Mouse (Mus musculus) intestine, postnatal 0 days (tissue): ENCODE measurements at regions not wholly inside any gene's neighbourhood (a gene's known extent, or its start where the extent isn't known, plus 50 kb on each side); places are given as distances from the start of the nearest gene placed in this dataset.

Experiments
- ATAC-seq: fragments of 200-750 bp; cut with Nextera tagmentation; 2 replicates; pipeline ENCODE4 v1.8.0; 2017; ENCODE audit warnings: mild to moderate bottlenecking, moderate TSS enrichment, moderate library complexity
- H3K27ac ChIP-seq: fragments of 300-500 bp; sonication (generic); 2 replicates; pipeline ENCODE4 v1.5.1; 2014; ENCODE audit warnings: mild to moderate bottlenecking, low read depth, low read length, moderate library complexity
- H3K27me3 ChIP-seq: fragments of 300-500 bp; sonication (generic); replicated peaks from 2 replicates; pipeline ENCODE4 v1.6.1; 2014; ENCODE audit warnings: low read length, mixed read lengths; ENCODE audit not compliant: control insufficient read depth, insufficient read depth
- H3K36me3 ChIP-seq: fragments of 300-500 bp; sonication (generic); 2 replicates; pipeline ENCODE4 v1.6.1; 2014; ENCODE audit warnings: mild to moderate bottlenecking, moderate library complexity; ENCODE audit not compliant: control insufficient read depth, insufficient read depth
- H3K4me1 ChIP-seq: fragments of 300-500 bp; sonication (generic); replicated peaks from 2 replicates; pipeline ENCODE4 v1.6.1; 2014; ENCODE audit warnings: antibody characterized with exemption, low read length, mixed read lengths; ENCODE audit not compliant: control insufficient read depth, insufficient read depth
- H3K4me2 ChIP-seq: fragments of 300-500 bp; sonication (generic); replicated peaks from 2 replicates; pipeline ENCODE4 v1.6.1; 2014; ENCODE audit warnings: low read depth, mild to moderate bottlenecking, moderate library complexity
- H3K4me3 ChIP-seq: fragments of 300-500 bp; sonication (generic); 2 replicates; pipeline ENCODE4 v1.5.1; 2014; ENCODE audit warnings: low read depth, low read length
- H3K9ac ChIP-seq: fragments of 300-500 bp; sonication (generic); 2 replicates; pipeline ENCODE4 v1.6.1; 2014; ENCODE audit warnings: mild to moderate bottlenecking, low read depth, low read length
- H3K9me3 ChIP-seq: fragments of 300-500 bp; sonication (generic); 2 replicates; pipeline ENCODE4 v1.6.1; 2016; ENCODE audit warnings: mixed run types; ENCODE audit not compliant: control insufficient read depth
- CTCF ChIP-seq: sonication (generic); IDR thresholded peaks from 2 replicates; pipeline ENCODE4 v1.5.1; 2016; ENCODE audit warnings: low read depth, mild to moderate bottlenecking, control low read depth, antibody characterized with exemption, moderate library complexity
- WGBS: fragments of 180-500 bp; shearing (Covaris S2); extraction: QIAGEN DNeasy Blood & Tissue Kit; methylation state at CpG from one replicate; pipeline ENCODE4 v1.1.7; 2014; 5-methylcytosine and 5-hydroxymethylcytosine counted together

- no peak overlapping the region for H3K9ac ChIP-seq
- ATAC-seq: no peak
- no peak overlapping the region for H3K4me3 ChIP-seq
- no peaks in the 10 kb centered on the region for H3K9me3 ChIP-seq
- TF ChIP-seq CTCF: no peak
- H3K27me3 ChIP-seq: no peaks in the 10 kb centered on the region
- no peaks in the 10 kb centered on the region for H3K4me1 ChIP-seq
- H3K36me3 ChIP-seq: no peaks in the 10 kb centered on the region
- H3K27ac ChIP-seq: no peak overlapping the region
- no peak overlapping the region for H3K4me2 ChIP-seq
- WGBS: 87% methylated on average over 3 of the region's 3 CpGs
Observed at GRCm38 (mm10) chr4:45746451-45746850, 52.4 kb upstream of the Aldh1b1 start.

- Histone ChIP-seq H3K27me3 (no peaks in the 10 kb centered on the region), H3K4me3 (no peak overlapping the region), H3K36me3 (no peaks in the 10 kb centered on the region), H3K4me2 (no peak overlapping the region), H3K9ac (no peak overlapping the region), H3K27ac (no peak overlapping the region), H3K4me1 (no peaks in the 10 kb centered on the region), H3K9me3 (no peaks in the 10 kb centered on the region)
- no peak for TF ChIP-seq CTCF
- 61% methylated on average over 9 of the region's 9 CpGs for WGBS
- no peak for ATAC-seq
Observed at GRCm38 (mm10) chr4:45745746-45746145, 53.1 kb upstream of the Aldh1b1 start.

- Histone ChIP-seq H3K36me3 (no peaks in the 10 kb centered on the region), H3K27ac (no peak overlapping the region)
- no peak for TF ChIP-seq CTCF
Observed at GRCm38 (mm10) chr4:45744849-45745407, 53.9 kb upstream of the Aldh1b1 start.

GRCm38 (mm10) chr4:45740779-45741365 is 58.0 kb upstream of the Aldh1b1 start:
- no peaks in the 10 kb centered on the region for H3K4me1 ChIP-seq
- no peaks in the 10 kb centered on the region for H3K36me3 ChIP-seq
- no peak overlapping the region for H3K9ac ChIP-seq
- WGBS: 89% methylated on average over 12 of the region's 12 CpGs
- no peak overlapping the region for H3K4me3 ChIP-seq
- ATAC-seq: no peak
- no peak overlapping the region for H3K4me2 ChIP-seq
- no peaks in the 10 kb centered on the region for H3K9me3 ChIP-seq
- H3K27ac ChIP-seq: no peak overlapping the region
- H3K27me3 ChIP-seq: no peaks in the 10 kb centered on the region
- no peak for TF ChIP-seq CTCF

More at GRCm38 (mm10) chr4:45744849-45745407, 53.9 kb upstream of the Aldh1b1 start:
- Histone ChIP-seq H3K9ac (no peak overlapping the region), H3K4me3 (no peak overlapping the region), H3K27me3 (no peaks in the 10 kb centered on the region), H3K4me1 (no peaks in the 10 kb centered on the region), H3K9me3 (no peaks in the 10 kb centered on the region), H3K4me2 (no peak overlapping the region)
- no peak for ATAC-seq
- 87% methylated on average over 4 of the region's 4 CpGs for WGBS

GRCm38 (mm10) chr4:45740319-45740718 is 58.5 kb upstream of the Aldh1b1 start:
- no peaks in the 10 kb centered on the region for H3K4me1 ChIP-seq

GRCm38 (mm10) chr4:45739696-45740095 is 59.1 kb upstream of the Aldh1b1 start:
- Histone ChIP-seq H3K9ac (no peak overlapping the region), H3K4me3 (no peak overlapping the region), H3K4me1 (no peaks in the 10 kb centered on the region), H3K27ac (no peak overlapping the region), H3K27me3 (no peaks in the 10 kb centered on the region), H3K4me2 (no peak overlapping the region), H3K9me3 (no peaks in the 10 kb centered on the region), H3K36me3 (no peaks in the 10 kb centered on the region)
- no peak for ATAC-seq
- 59% methylated on average over 3 of the region's 3 CpGs for WGBS
- TF ChIP-seq CTCF: no peak

More at GRCm38 (mm10) chr4:45740319-45740718, 58.5 kb upstream of the Aldh1b1 start:
- no peaks in the 10 kb centered on the region for H3K36me3 ChIP-seq
- no peak overlapping the region for H3K4me3 ChIP-seq
- no peak for TF ChIP-seq CTCF
- H3K27me3 ChIP-seq: no peaks in the 10 kb centered on the region
- no peak overlapping the region for H3K4me2 ChIP-seq
- no peak overlapping the region for H3K9ac ChIP-seq
- H3K27ac ChIP-seq: no peak overlapping the region
- 75% methylated on average over 5 of the region's 5 CpGs for WGBS
- no peaks in the 10 kb centered on the region for H3K9me3 ChIP-seq
- no peak for ATAC-seq
